Mouse (Mus musculus) adrenal gland (tissue): ENCODE measurements around the gene Ttc38.

Source experiments
- intact Hi-C: fragments of 180-260 bp; cut with DNase I; formaldehyde crosslinking; loops from one replicate; pipeline ENCODE4 v1.15.1; 2025
- long read RNA-seq, 2 experiments: library from polyadenylated mRNA; unstranded; transcript quantifications; one replicate each; pipeline ENCODE4 v2.0.0; 2020; ENCODE audit warnings: borderline replicate concordance in 1 of 2; ENCODE audit not compliant: insufficient replicate concordance in 1 of 2

The Ttc38 gene
- long read RNA-seq, experiment 1, partial matches to known transcripts: 0 of 2 reads
- long read RNA-seq, experiment 1, other reads (novel, unspliced or antisense): 1 of 2 reads
- long read RNA-seq, experiment 2, partial matches to known transcripts: 1 of 2 reads
- long read RNA-seq, experiment 2, other reads (novel, unspliced or antisense): 0 of 2 reads

DNA sequence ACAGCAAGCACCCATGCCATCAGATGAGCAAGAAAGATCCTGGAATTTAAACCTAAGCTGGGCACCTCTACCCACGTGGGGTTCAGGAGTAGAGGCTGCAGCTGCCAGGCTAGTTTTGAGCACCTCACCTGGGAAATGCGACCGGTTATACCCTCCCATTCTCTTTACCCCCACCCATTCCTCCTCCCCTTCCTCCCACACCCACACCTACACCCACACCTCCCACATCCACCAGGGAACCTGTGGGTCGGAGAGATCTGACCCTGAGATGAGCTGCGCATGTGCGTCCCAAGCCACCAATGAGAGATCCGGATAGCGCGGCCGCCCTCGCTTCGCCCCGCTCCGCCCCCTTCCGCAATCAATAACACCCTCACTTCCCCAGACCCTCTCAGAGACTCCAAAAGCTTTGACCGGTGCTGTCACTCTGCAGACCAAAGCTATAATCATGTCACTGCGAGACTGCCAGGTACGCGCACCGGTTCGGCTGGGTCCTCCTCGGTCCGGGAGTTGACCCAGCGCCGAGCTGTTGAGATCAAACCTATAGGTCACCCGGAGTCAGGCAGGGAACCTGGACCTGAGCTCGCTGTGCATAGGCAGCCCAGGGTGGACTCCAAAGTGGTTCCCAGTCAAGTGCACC, at the start of gene Ttc38:
TSS of gene Ttc38 (plus strand) at position 353 of the 637 bp plus-strand sequence.
- intact Hi-C loops: loop anchor here (10.0 kb wide), 1 partner anchor 117 kb away; no protein-coding TSS in a partner anchor

DNA sequence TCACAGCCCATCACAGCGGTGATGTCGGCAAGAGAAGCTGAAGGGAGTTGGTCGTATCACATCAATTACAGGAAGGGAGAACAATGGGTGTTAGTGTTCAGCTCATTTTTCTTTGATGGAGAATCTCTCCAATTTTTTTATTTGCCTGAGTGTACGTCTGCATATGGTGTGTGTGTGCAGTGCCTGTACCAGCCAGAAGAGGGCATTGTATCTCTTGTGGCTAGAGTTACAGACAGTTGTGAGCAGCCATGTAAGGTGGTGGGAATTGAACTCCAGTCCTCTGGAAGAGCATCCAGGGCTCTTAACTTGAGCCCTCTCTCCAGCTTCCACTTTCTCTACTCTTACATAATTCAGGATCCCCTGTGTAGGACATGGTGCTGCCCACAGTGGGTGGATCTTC, 49.0 kb upstream of the Ttc38 start:
- intact Hi-C loops: no loop called here

DNA sequence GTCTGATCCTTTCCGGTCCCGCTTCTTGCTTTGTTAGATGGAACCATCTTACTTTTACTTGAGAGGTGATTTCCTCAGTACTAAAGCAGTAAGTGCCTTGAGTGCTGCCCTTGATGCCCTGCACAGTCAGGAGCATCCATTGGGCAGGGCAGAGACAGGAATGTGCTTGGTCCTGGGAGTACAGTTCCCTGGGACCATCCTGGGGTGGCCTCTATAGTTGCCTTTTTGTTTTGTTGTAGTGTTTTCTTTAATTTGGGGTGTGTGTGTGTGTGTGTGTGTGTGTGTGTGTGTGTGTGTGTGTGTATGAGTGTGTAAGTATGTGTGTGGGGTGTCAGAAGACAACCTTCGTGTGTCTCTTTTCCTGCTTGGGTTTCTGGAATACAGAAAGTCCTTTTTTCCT, 47.8 kb upstream of the Ttc38 start:
- intact Hi-C loops: no loop called here

DNA sequence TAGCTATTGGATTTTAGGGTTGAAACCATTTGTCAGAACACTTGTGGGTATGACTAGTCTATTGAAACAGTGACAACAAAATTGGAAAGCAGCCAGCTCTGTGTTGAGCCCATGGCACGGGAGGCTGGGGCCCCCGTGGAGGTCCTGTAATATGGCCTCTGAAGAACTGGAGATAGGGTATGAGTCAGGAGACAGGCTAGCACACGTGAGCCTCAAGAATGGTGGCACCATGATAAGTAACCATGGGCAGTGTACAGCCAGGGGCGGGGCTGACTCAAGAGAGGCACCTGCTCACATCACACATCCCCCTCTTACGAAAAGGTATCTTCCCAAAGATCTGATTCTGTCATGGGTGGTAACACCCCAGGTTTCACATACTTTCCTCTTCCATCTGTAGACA, 45.4 kb upstream of the Ttc38 start:
- intact Hi-C loops: no loop called here

DNA sequence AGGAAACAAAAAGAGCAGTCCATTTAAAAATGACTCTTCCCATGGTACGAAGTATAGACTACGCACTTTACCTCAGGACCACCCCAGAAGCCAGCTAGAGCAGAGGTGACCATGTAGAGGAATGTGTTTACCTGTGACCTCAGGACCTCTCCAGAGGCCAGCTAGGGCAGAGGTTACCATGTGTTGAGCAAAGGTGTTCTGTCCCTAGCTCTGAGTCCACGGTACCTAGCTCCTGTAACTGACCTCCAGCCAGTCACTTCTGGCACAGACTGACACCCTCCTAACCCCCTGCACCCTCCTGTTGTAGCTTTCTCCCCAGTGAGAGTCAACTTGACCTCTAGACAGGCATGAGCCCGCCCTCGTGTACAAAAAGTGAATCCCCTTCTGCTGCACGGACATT, 44.6 kb upstream of the Ttc38 start:
- intact Hi-C loops: no loop called here

DNA sequence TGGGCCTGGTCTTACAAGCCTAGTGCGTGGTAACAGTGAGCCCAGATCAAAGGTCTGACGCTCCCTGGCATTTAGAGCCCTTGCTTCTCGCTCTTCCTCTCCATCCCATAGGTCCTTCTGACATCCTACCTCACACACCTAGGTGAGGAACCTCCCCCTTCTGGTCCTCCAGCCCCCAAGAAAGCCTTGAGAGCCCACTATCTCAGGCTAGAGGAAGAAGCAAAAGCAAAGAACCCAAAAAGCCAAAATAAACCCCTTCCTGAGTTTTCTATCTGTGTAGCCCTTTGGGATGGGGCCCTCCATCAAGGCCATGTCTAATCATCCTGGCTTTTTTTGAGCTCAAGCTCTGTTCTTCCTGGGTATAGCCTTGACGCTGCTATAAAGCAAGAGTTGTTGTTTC, 44.1 kb upstream of the Ttc38 start:
- intact Hi-C loops: no loop called here

DNA sequence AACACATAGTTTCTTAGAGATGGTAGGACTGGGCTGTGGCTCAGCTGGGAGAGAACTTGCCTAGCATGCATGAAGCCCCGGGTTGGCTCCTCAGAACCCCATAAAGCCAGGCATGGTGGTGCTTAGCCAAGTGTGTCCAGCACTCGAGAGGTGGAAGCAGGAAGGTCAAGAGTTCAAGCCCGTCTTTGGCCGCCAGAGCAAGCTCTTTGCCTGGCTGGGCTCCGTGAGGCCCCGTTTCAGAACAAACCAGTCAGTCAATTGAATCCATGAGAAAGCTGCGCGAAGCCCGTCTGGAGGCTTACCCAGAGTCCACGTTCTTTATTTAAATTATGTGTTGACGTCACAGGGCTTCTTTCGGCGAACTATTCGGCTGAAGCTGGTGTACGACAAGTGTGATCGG, 43.5 kb upstream of the Ttc38 start:
- intact Hi-C loops: no loop called here

DNA sequence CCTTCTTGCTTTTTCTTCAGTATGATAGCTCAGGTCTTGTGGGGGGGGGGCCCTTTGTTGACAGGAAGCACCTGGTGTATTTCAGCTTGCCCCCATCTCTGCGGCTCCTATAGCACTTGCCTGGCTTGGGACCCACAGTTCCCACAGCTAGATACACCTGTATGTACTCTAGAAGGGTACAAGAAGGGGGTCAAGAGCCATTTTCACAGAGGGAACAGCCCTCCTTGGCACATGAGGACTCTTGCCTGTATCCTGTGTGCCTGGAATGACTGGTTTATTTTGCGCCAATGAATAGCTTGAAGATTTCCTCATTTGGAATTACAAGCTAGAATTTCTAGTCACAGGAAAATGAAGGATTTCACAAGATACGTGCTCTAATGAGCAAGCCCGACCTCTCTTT, 40.7 kb upstream of the Ttc38 start:
- intact Hi-C loops: no loop called here

DNA sequence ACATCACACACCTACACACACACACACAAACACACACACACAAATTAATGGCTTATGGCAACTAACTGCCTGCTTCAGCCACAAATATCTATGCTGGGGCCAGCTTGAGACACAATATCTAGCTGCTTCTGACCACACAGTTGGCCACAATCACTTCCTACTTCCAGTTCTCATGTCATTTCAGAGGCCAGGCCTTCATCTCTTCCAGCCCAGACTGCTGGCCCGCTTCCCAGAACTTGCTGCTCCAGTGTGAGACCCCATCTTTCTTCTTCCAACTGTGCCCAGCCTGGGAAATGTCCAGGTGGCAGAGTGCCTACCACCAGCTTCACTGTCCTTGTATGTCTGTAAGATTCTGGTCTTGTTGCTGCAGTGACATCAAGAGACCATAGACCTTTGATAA, 39.3 kb upstream of the Ttc38 start:
- intact Hi-C loops: no loop called here

DNA sequence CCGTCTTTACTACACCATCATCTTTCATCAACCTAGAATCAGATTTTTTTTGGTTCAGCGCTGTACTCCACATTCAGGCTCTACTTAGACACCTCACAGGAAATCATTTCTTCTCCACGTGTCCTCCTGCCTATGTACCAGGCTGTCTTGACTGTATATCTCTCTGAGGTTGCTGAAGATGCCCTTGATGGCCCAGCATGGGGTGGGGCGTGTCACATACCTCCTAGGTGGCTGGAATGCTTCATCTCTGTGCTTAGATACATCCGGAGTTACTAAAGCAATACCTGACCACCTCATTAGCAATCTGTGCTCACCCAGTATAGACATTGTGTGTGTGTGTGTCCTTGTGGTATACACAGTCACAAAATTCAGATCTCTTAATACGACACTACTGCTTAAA, 36.6 kb upstream of the Ttc38 start:
- intact Hi-C loops: no loop called here

DNA sequence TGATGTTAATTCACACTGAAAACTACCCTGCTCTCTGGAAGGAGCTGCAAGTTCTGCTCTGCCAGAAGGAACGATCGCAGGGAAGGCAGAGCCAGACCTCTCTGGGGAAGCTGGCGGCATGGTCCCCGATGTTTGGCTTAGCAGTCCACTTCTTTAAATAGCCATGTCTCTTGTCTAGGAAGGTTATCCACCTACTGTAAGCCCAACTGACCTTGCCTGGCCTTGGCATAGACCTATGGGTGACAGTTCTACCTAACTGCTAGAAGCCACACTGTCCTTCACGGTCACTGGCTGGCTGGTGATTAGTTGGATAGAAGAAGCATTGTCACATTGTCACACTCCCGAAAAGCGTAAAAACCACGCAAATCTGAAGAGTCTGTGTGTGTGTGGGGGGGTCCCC, 33.4 kb upstream of the Ttc38 start:
- intact Hi-C loops: no loop called here

DNA sequence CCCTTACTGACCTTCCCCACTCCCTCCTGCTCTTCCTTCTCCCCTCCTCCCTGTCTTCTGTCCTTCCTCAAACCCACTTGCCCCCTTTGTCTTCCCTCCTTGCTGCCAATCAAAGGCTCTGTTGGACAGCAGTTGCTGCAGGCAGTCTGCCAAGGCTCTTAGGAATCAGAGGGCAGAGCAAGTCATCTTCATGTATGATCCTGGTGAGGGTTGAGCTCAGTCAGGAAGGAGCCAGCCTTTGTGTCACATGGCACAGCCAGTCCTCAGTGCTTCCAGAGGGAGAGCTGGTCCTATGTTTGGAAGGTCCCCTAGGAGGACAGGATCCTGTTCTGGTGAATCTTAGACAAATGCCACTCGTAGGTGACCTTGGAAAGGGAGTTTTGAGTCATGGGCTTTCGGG, 29.2 kb upstream of the Ttc38 start:
- intact Hi-C loops: no loop called here

DNA sequence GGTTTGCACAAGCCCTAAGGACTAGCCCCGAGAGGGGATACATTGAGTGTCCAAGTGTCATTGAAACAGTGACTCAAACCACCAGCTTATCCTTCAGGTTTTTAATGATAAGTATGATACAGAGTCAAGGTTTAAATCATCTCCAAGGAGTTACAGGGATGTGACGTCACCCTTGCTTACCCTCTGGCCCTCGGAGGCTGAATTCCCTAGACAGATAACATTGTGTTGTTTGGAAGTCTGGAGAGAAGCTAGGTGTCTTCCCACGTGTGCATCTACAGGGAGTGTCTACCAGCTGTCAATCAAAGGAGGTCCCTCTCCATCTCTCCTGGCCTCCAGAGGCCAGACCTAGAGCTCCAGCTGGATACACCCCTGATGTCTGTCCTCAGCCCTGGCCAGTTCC, 25.2 kb upstream of the Ttc38 start:
- intact Hi-C loops: no loop called here

DNA sequence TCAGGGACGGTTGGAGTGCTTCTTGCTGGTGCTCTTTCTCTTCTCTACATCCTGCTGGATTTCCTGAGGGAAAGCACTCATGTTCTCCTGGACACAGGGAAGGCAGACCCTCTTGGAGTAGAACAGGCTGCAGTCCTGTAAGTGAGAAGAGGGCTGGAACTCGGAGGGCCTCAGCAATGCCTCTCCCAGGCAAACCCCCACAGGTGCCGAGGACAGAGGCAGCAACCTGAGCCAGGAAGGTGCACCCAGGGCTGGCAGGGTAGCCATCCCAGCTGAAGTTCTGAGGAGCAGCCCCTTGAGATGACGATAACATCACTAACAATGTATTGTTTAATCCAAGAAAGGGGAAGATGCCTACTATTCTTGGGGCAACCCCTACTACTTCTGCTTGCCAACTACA, 24.7 kb upstream of the Ttc38 start:
- intact Hi-C loops: no loop called here

DNA sequence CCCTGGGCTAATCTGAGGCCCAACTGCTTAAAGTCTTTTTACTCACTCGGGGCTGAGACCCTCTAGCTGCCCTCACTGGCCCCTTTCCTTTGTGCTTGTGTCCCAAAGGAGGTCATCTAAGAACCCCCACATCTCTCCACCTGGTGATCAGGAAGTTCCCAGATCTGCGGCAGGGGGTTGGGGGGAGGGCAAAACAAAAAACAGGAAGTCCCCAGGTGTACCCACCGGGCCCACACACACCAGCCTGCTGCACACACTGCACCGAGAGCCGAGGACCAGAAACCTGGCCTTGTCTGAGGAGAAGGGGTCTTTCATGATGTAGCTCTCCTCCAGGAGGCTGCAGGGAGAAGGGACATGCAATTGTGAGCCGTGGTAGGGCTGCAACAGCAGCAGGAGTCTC, 24.1 kb upstream of the Ttc38 start:
- intact Hi-C loops: no loop called here

DNA sequence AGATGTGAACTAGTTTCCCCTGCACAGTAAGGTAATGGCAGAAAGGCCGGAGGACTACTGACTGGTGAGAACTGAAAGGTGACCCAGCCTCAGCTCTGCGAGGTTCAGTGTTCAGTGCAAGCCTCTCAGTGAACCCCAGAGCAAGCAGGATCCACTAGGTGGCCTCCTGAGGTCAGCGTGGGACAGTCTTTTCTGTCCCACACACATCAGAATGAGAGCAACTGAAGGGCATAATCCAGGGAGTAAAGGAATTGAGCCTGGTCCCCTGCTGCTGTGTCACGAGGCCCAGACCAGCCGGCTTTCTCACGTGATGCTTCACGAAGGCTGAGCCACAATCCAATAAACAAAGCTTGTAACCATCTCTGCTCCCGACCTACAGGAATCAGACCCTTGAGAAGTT, 23.7 kb upstream of the Ttc38 start:
- intact Hi-C loops: no loop called here

DNA sequence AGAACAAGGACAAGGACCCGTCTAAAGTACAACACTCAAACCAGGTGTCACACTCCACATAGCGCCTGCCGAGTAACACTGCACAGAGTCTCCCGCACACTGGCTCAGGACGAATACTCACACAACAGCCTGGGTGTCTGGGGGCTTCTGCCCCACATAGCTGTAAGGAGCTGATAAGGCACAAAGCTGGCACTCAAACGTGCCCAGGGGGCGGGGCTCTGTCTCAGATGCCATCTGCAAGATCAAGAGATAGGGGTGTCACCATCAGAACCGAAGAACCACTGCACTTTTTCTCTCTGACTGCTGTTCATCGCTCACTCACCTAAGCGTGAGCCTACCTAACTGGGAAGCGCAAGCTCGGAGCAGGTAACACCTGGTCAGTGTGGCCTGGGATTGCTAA, 23.0 kb upstream of the Ttc38 start:
- intact Hi-C loops: no loop called here

DNA sequence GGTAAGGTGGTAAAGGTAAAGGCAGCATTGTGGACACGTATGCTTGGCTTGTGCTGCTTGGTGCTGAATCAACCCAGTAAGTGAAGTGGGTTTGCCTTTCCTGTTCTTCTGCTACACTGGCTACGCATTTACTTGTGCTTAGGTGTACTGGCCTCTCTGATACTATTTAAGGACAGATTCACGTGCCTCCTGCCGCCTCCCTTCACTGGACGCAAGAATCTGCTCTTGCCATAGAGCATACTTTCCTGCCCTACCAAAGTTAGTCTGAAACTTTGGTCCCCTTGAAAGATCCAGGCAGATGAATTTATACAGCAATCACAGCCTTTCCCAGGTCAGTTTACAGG, 21.7 kb upstream of the Ttc38 start:
- intact Hi-C loops: no loop called here

DNA sequence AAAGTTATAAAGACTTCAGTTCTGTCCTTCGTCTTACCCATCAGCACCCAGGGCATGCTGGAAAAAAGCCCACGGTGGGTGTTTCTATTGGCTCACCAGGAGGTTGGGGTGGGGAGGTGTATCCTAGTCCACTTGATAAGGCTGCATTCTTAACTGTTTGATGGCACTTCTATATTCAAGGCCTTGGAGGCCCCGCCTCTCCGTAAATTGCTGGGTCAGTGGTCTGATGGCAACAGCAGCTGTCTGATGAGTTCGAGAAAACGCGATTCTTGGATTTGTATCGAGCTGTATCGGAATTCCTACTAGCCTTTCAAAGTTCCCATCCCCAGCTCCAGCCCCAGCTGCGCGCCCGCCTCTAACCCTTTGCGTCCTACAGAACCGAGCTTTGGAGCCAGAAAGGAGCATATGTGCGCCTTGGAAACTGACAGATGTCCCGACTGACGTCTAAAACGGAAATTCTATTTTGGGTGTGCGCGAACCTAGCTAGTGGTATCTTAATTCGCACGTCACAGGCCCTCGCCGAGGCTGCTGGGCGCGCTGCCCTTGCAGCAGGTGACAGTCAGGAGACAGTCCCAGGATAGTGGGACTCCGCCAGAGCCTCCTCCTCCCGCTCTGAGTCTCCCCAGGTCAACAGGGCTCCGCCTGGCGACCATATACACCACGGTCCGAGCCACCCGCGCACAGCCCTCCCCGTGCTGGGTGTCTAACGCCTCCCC, 21.1 kb upstream of the Ttc38 start:
- intact Hi-C loops: no loop called here

DNA sequence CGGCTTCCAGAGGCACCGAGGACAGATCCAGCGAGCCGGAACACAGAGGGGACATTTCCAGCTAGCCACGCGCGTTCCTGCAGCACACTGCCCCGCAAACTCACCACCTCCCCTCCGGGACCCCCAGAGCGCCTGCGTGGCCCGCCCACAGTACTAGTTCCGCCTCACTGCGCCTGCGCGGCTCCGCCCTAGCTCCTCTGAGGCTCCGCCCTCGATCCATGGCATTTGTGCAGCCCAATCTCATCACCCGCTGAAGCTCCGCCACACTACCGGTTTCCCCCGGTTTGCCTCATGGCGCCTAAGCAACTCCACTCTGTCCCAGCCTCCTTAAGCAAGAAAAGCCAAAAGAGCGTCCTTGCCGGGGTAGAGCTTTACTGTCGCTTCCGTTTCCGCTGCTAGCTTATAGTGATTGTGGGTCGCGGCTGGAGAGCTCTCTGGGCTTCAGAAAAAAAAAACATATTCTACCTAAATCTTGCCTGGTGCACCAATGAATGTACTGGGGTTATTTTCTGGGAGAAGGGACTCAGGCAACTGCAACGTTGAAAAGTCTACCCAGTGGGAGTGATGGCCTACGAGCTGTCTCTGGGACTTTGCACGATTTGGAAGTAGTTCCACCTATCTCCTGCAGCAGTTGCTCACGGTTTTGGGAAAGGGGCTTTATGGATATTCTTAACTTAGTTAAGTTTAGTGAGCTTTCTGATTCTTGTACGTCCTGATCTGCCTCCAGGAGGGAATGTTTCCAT, 20.4 kb upstream of the Ttc38 start, which contains the start of gene Cdpf1:
TSS of gene Cdpf1 (minus strand) at position 163 of the 743 bp plus-strand sequence.
- intact Hi-C loops: no loop called here

DNA sequence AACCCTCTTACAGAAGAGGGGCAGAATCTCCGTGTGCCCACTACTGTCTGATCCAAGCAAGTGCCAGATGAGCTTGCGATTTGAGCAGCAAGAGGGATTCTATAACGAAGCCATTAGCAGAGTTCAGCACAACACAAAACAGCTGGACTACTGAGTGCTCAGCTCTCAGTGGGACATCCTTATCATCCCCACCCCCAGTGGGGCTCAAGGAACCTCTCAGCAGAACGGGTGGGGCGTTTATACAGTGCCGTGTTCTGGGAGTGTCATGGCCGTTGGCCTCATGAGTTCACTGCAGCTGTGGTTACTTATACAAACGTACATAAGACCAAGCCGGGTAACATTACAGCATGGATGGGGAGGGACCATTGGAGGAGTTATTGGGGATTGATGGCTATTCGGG, 18.7 kb upstream of the Ttc38 start:
- intact Hi-C loops: no loop called here
